Mouse (Mus musculus): ENCODE measurements around the gene Il17d. TPM values are rescaled to one million over a fixed set of nuclear protein-coding genes. Genes with fewer than 3 reads are reported as not detected.

The Il17d gene
- polyA plus RNA-seq, 1 experiment from 2014 or later, result 7.2 TPM

DNA sequence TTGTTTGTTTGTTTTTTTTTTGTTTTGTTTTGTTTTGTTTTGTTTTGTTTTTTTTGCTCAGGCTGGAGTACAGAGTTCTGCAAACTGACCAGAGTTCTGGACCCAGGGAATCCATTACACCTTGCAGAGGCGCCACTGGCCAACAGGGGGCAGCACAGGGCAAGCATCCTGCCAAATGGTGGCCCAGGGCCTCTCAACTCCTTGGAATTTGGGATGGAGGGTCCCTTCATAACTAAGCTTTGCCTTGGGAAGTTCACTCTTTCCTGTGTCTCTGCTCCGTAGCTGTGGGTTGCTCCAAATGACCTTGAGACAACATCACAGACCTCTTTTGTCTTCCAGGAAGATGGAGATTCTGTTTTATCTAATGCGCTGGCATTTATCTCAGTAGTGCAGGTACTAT, 8.6 kb downstream of the Il17d start:
- H3K27ac ChIP-seq (ENCODE audit: low read depth, low read length), result no peak overlapping the region
- no peaks in the 10 kb centered on the region for H3K36me3 ChIP-seq (ENCODE audit: control insufficient read depth, insufficient read depth)
- H3K9me3 ChIP-seq (ENCODE audit: control insufficient read depth), result no peaks in the 10 kb centered on the region
- TF ChIP-seq CTCF (IDR thresholded peaks at IDR 0.05; ENCODE audit: low read depth), result peak; percentile 89
- no peak overlapping the region for H3K4me3 ChIP-seq (ENCODE audit: low read depth, low read length)
- no peak overlapping the region for H3K9ac ChIP-seq (ENCODE audit: low read depth, low read length)
- H3K27me3 ChIP-seq (replicated peaks; ENCODE audit: control insufficient read depth, insufficient read depth, low read length), result no peaks in the 10 kb centered on the region
- 55% methylated on average over 3 of the region's 3 CpGs for WGBS
- H3K4me1 ChIP-seq (replicated peaks; ENCODE audit: control insufficient read depth, insufficient read depth, low read length), result 0 out of 2 replicates have a peak, but pooled peaks cover 4% of the 10 kb centered on the region
- no peak overlapping the region for H3K4me2 ChIP-seq (replicated peaks; ENCODE audit: low read depth)
- ATAC-seq, result no peak

DNA sequence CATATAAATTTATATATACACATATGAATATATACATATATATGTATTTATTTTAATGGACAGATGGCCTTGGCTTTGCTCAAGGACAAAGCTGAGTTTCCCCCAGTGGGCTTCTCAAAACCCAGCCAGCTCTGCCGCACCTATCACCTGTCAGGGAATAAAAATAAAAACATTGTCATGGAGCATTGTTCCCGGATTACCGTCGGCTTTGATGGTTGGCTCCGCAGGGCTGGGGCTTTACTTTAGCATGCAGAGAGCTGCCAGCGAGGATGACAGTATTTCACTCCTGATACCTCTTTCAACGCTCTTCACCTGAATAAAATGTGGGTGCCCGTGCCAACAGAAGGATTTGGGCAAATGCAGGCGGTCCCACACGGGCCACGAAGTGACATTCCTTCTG, 9.3 kb downstream of the Il17d start:
- no peak for ATAC-seq
- WGBS, result 52% methylated on average over 11 of the region's 11 CpGs

DNA sequence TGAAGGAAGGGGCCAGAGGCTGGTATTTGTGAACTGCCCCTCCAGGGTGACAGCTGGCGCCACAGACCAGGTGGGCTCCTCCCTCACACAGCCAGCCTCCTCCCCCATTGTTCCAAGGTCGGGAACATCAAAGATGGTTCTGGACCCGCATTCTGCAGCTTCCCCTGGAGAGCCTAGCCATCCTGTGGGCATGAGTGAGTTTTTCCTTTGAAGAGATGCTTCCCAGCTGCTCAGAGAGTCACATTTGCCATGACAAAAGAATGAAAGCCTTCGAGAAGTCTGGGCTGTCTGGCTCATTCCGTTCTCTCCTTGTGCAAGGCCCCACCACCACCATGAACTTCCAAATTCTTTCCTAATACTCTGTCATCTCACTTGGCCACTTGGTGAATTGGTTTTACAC, 9.8 kb downstream of the Il17d start:
- peak overlapping the region; percentile 22; the same call in 1 of the 2 replicates for H3K27ac ChIP-seq (ENCODE audit: low read depth, low read length)
- no peaks in the 10 kb centered on the region for H3K27me3 ChIP-seq (replicated peaks; ENCODE audit: control insufficient read depth, insufficient read depth, low read length)
- H3K4me3 ChIP-seq (ENCODE audit: low read depth, low read length), result no peak overlapping the region
- no peaks in the 10 kb centered on the region for H3K9me3 ChIP-seq (ENCODE audit: control insufficient read depth)
- TF ChIP-seq CTCF (IDR thresholded peaks at IDR 0.05; ENCODE audit: low read depth), result no peak
- no peak for ATAC-seq
- H3K4me2 ChIP-seq (replicated peaks; ENCODE audit: low read depth), result no peak overlapping the region
- WGBS, result 39% methylated on average over 5 of the region's 5 CpGs
- no peak overlapping the region for H3K9ac ChIP-seq (ENCODE audit: low read depth, low read length)
- H3K36me3 ChIP-seq (ENCODE audit: control insufficient read depth, insufficient read depth), result no peaks in the 10 kb centered on the region
- H3K4me1 ChIP-seq (replicated peaks; ENCODE audit: control insufficient read depth, insufficient read depth, low read length), result 0 out of 2 replicates have a peak, but pooled peaks cover 2% of the 10 kb centered on the region

More for the DNA sequence above, 9.3 kb downstream of the Il17d start:
- H3K27me3 ChIP-seq (replicated peaks; ENCODE audit: control insufficient read depth, insufficient read depth, low read length), result no peaks in the 10 kb centered on the region
- no peak overlapping the region for H3K4me2 ChIP-seq (replicated peaks; ENCODE audit: low read depth)
- no peaks in the 10 kb centered on the region for H3K9me3 ChIP-seq (ENCODE audit: control insufficient read depth)
- 0 out of 2 replicates have a peak, but pooled peaks cover 4% of the 10 kb centered on the region for H3K4me1 ChIP-seq (replicated peaks; ENCODE audit: control insufficient read depth, insufficient read depth, low read length)
- H3K4me3 ChIP-seq (ENCODE audit: low read depth, low read length), result no peak overlapping the region
- no peak overlapping the region for H3K9ac ChIP-seq (ENCODE audit: low read depth, low read length)
- H3K27ac ChIP-seq (ENCODE audit: low read depth, low read length), result no peak overlapping the region
- TF ChIP-seq CTCF (IDR thresholded peaks at IDR 0.05; ENCODE audit: low read depth), result no peak
- no peaks in the 10 kb centered on the region for H3K36me3 ChIP-seq (ENCODE audit: control insufficient read depth, insufficient read depth)

DNA sequence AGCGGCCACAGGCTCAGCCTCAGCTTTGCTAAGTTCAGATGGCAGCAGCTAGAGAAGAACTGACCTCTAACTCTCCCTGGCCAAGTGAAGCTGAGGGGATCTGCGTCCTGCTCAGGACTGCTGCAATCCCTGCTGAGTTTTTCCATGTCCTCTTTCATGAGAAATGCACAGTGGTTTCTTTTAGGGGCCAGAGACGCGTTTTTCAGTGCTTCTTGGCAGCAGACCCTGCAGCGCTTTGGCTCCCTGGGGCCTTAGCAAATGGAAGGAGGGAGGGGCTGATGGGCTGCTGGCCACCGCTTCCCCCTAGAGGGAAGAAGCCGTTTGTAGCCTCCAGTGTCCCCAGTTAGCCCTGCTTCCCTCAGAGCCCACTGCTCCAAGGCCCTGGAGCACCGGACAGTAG, 10.4 kb downstream of the Il17d start:
- WGBS, result 50% methylated on average over 8 of the region's 8 CpGs

DNA sequence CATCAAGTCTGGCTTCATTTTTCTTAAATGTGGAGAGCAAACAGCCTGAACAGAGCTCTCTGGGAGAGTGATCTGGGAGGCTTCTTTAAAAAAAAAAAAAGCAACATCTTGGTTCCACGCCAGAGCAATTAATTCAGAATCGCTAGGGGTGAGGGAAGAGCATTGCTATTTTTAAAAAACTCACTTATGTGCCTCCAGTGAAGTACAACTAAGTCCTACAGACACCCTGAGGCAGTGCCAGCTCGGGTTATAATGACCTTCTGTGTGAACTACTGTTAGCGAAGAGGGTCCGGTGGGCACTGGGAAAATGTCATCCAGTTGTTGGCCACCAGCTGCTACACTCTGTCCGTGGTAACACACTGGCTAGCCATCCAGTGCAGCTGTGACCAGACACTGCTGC, 11.1 kb downstream of the Il17d start:
- no peak for ATAC-seq
- whole genome bisulfite sequencing, result 60% methylated on average over 6 of the region's 6 CpGs
- no peaks in the 10 kb centered on the region for H3K4me1 ChIP-seq (replicated peaks; ENCODE audit: control insufficient read depth, insufficient read depth, low read length)
- H3K9ac ChIP-seq (ENCODE audit: low read depth, low read length), result no peak overlapping the region
- no peaks in the 10 kb centered on the region for H3K27me3 ChIP-seq (replicated peaks; ENCODE audit: control insufficient read depth, insufficient read depth, low read length)
- no peak overlapping the region for H3K4me3 ChIP-seq (ENCODE audit: low read depth, low read length)
- no peak for TF ChIP-seq CTCF (IDR thresholded peaks at IDR 0.05; ENCODE audit: low read depth)
- no peak overlapping the region for H3K27ac ChIP-seq (ENCODE audit: low read depth, low read length)
- no peaks in the 10 kb centered on the region for H3K9me3 ChIP-seq (ENCODE audit: control insufficient read depth)
- H3K4me2 ChIP-seq (replicated peaks; ENCODE audit: low read depth), result no peak overlapping the region
- H3K36me3 ChIP-seq (ENCODE audit: control insufficient read depth, insufficient read depth), result no peaks in the 10 kb centered on the region

More for the DNA sequence above, 10.4 kb downstream of the Il17d start:
- ATAC-seq, result no peak
- Histone ChIP-seq H3K4me1 (replicated peaks; ENCODE audit: control insufficient read depth, insufficient read depth, low read length) (no peaks in the 10 kb centered on the region), H3K9ac (ENCODE audit: low read depth, low read length) (no peak overlapping the region), H3K36me3 (ENCODE audit: control insufficient read depth, insufficient read depth) (no peaks in the 10 kb centered on the region), H3K4me2 (replicated peaks; ENCODE audit: low read depth) (no peak overlapping the region), H3K9me3 (ENCODE audit: control insufficient read depth) (no peaks in the 10 kb centered on the region), H3K4me3 (ENCODE audit: low read depth, low read length) (no peak overlapping the region), H3K27me3 (replicated peaks; ENCODE audit: control insufficient read depth, insufficient read depth, low read length) (no peaks in the 10 kb centered on the region), H3K27ac (ENCODE audit: low read depth, low read length) (peak overlapping the region; percentile 22; the same call in 1 of the 2 replicates)
- TF ChIP-seq CTCF (IDR thresholded peaks at IDR 0.05; ENCODE audit: low read depth), result peak; percentile 16; the same call in 1 of the 2 replicates

DNA sequence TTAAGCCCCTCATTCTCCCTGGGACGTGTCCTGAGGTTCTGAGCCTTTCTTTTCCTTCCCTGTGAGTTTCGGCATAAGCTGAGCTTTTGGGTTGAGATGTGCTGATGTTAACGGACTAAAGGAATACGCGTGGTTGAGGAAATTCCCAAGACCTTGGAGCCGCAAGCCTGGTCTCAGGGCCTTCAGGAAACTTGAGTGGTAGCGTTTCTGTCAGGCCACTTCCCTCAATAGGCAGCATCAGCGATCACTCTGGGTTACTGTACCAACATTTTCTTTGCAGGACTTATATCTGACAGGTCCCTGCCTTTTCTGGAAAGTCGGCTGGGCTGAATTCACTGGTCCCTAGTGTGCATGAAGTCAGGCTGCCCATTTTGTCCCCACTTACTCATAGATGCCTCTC, 12.2 kb downstream of the Il17d start:
- WGBS, result 70% methylated on average over 9 of the region's 9 CpGs
- no peaks in the 10 kb centered on the region for H3K36me3 ChIP-seq (ENCODE audit: control insufficient read depth, insufficient read depth)
- 0 out of 2 replicates have a peak overlapping the region, but pooled peaks have one; percentile 1 for H3K27ac ChIP-seq (ENCODE audit: low read depth, low read length)
- no peaks in the 10 kb centered on the region for H3K9me3 ChIP-seq (ENCODE audit: control insufficient read depth)
- no peaks in the 10 kb centered on the region for H3K4me1 ChIP-seq (replicated peaks; ENCODE audit: control insufficient read depth, insufficient read depth, low read length)
- no peak for ATAC-seq
- TF ChIP-seq CTCF (IDR thresholded peaks at IDR 0.05; ENCODE audit: low read depth), result no peak
- no peak overlapping the region for H3K4me2 ChIP-seq (replicated peaks; ENCODE audit: low read depth)
- no peak overlapping the region for H3K9ac ChIP-seq (ENCODE audit: low read depth, low read length)
- no peak overlapping the region for H3K4me3 ChIP-seq (ENCODE audit: low read depth, low read length)
- H3K27me3 ChIP-seq (replicated peaks; ENCODE audit: control insufficient read depth, insufficient read depth, low read length), result no peaks in the 10 kb centered on the region
